Mouse (Mus musculus) embryonic facial prominence, embryonic 11.5 days (tissue): ENCODE results near the gene Mrpl50. TPM values are rescaled to one million over a fixed set of nuclear protein-coding genes. Genes with fewer than 3 reads are reported as not detected.

Source experiments
- ATAC-seq: fragments of 200-750 bp; cut with Nextera tagmentation; replicated peaks from 2 replicates; pipeline ENCODE4 v1.8.0; 2017; ENCODE audit warnings: low read depth; ENCODE audit not compliant: insufficient number of reproducible peaks, low FRiP score, low TSS enrichment
- DNase-seq: peaks from one replicate; pipeline ENCODE4 v3.0.0-alpha.2; 2015; ENCODE audit warnings: low spot score
- H3K27ac ChIP-seq: fragments of 300-500 bp; sonication (generic); replicated peaks from 2 replicates; pipeline ENCODE4 v1.5.1; 2014; ENCODE audit warnings: mild to moderate bottlenecking, low read depth, low read length, control low read depth
- H3K27me3 ChIP-seq: fragments of 300-500 bp; sonication (generic); 2 replicates; pipeline ENCODE4 v1.6.1; 2014; ENCODE audit warnings: mild to moderate bottlenecking, low read length, moderate library complexity, mixed read lengths; ENCODE audit not compliant: control insufficient read depth, insufficient read depth
- H3K36me3 ChIP-seq: fragments of 300-500 bp; sonication (generic); replicated peaks from 2 replicates; pipeline ENCODE4 v1.6.1; 2014; ENCODE audit warnings: low read depth, mild to moderate bottlenecking, low read length, moderate library complexity, mixed read lengths; ENCODE audit not compliant: control insufficient read depth, insufficient read depth
- H3K4me1 ChIP-seq: fragments of 300-500 bp; sonication (generic); 2 replicates; pipeline ENCODE4 v1.6.1; 2014; ENCODE audit warnings: low read length, mixed read lengths; ENCODE audit not compliant: control insufficient read depth, insufficient read depth
- H3K4me2 ChIP-seq: fragments of 300-500 bp; sonication (generic); 2 replicates; pipeline ENCODE4 v1.6.1; 2014; ENCODE audit warnings: low read depth, mild to moderate bottlenecking, control low read depth, low read length, moderate library complexity
- H3K4me3 ChIP-seq: fragments of 300-500 bp; sonication (generic); 2 replicates; pipeline ENCODE4 v1.5.1; 2014; ENCODE audit warnings: low read depth, low read length, control low read depth
- H3K9ac ChIP-seq: fragments of 300-500 bp; sonication (generic); replicated peaks from 2 replicates; pipeline ENCODE4 v1.6.1; 2014; ENCODE audit warnings: mild to moderate bottlenecking, control low read depth, low read length
- H3K9me3 ChIP-seq: fragments of 300-500 bp; sonication (generic); replicated peaks from 2 replicates; pipeline ENCODE4 v1.6.1; 2016; ENCODE audit warnings: mild to moderate bottlenecking, low read length, inconsistent platforms, mixed read lengths; ENCODE audit not compliant: control insufficient read depth
- WGBS: fragments of 180-500 bp; shearing (Covaris S2); extraction: QIAGEN DNeasy Blood & Tissue Kit; methylation state at CpG from one replicate; pipeline ENCODE4 v1.1.7; 2014; 5-methylcytosine and 5-hydroxymethylcytosine counted together
- polyA plus RNA-seq: library from polyadenylated mRNA; unstranded; fragments of >200 nt; fragmentation: Nextera tagmentation; extraction: Ambion mirVana; gene quantifications from 2 replicates; pipeline ENCODE4 v1.2.1, GENCODE M21; 2014

Gene Mrpl50
- polyA plus RNA-seq, 1 experiment from 2014 or later, result 119 TPM

DNA sequence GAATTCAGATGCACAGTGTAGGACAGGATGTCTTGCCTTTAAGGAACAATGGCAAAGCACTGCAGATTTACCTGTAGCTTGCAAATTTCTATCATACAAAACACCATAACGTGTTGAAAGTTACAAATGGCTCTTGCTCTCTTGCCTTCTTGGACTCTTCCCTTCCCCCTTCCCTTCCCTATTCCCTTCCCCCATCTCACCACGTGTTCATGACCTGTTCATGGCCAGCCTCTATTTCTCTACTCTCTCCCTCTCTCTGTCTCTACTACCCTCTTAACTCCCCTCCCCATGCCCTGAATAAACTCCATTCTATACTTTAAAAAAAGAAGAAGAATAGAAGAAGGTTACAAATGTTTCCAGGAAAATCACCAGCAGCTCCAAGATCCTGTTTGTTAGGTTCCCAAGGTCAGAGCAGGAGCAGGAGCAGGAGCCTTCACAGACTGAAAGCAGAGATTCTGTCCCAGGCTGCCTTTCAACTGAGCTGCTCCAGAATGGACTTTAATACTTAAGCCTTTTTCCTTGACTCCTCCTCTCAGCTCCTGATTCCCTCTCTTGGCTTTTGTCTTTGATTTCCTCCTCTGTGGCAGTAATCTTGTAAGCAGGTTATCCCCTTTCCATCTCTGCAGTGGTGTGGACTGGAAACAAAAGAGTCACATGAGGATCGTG, 47.3 kb downstream of the Mrpl50 start, which contains the start of gene Acnat1:
Gene Acnat1 (minus strand): TSS at position 478 of the 666 bp plus-strand sequence.
- no peak within 1 kb of the TSS for H3K4me2 ChIP-seq
- 48% methylated on average over 3 of the region's 3 CpGs for WGBS
- ATAC-seq, result no peak

DNA sequence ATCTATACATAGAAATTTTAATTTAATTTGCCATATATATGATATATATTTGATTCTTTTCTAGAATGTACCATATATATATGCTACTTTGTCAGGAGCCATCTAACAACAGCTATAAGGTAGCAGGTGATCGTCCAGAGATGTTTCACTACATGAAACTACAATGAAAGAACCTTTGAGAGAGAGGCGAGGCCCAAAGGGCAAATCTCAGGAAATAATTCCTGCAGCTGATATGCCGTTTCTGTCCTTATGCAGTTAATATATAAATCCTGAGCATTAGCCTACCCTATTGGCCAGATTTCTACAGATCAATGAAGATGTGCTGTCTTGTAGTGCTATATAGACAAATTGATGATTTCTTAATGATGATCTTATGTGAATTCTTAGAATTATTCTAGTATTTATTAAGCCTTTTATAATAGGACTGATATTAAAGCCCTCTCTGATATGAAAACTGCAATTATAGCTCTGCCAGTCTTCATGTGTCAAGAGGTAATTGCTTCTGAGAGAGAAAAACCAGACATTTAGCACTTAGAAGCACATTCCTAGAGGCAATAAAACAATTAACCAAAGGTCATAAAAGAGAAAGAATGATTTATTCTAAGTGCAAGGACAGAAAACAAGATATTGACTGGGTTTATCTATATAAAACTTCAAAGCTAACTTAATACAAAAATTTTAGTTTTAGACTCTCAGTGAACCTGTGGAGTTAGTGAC, 51.3 kb downstream of the Mrpl50 start:
- Histone ChIP-seq H3K27me3 (no peaks in the 10 kb centered on the region), H3K36me3 (no peaks in the 10 kb centered on the region), H3K4me2 (no peak overlapping the region), H3K27ac (no peak overlapping the region), H3K9me3 (no peaks in the 10 kb centered on the region), H3K4me1 (no peaks in the 10 kb centered on the region), H3K9ac (no peak overlapping the region), H3K4me3 (no peak overlapping the region)
- ATAC-seq (no peak), DNase-seq (no peak)
- WGBS, result 81% methylated on average over 3 of the region's 3 CpGs

More for the DNA sequence above, 47.3 kb downstream of the Mrpl50 start, which contains the start of gene Acnat1:
- Histone ChIP-seq H3K9me3 (no peaks in the 10 kb centered on the region), H3K27ac (no peak within 1 kb of the TSS), H3K4me1 (no peaks in the 10 kb centered on the region), H3K27me3 (no peaks in the 10 kb centered on the region), H3K36me3 (no peaks in the 10 kb centered on the region), H3K4me3 (no peak within 1 kb of the TSS), H3K9ac (no peak within 1 kb of the TSS)
- no peak for DNase-seq

GRCm38 (mm10) chr4:49467360-49467759, 53.5 kb downstream of the Mrpl50 start:
- H3K9ac ChIP-seq, result no peak overlapping the region
- no peak overlapping the region for H3K27ac ChIP-seq
- no peaks in the 10 kb centered on the region for H3K27me3 ChIP-seq
- ATAC-seq (no peak), DNase-seq (no peak)
- no peak overlapping the region for H3K4me2 ChIP-seq
- H3K4me1 ChIP-seq, result no peaks in the 10 kb centered on the region
- WGBS, result 93% methylated on average over 6 of the region's 6 CpGs
- H3K4me3 ChIP-seq, result no peak overlapping the region
- H3K36me3 ChIP-seq, result no peaks in the 10 kb centered on the region
- H3K9me3 ChIP-seq, result no peaks in the 10 kb centered on the region

Other genes with a start within 250 kb of the Mrpl50 start
- not detected in 2 replicates for gene Acnat2, start 112.9 kb downstream of the Mrpl50 start, polyA plus RNA-seq
- not detected in 2 replicates for gene Acnat1, start 47.2 kb downstream of the Mrpl50 start, polyA plus RNA-seq
- not detected in 2 replicates for gene Baat, start 14.5 kb downstream of the Mrpl50 start, polyA plus RNA-seq
- 14.4 and 14.9 TPM in 2 replicates for gene Zfp189, start 83 bp upstream of the Mrpl50 start, polyA plus RNA-seq
- gene Aldob, start 28.5 kb upstream of the Mrpl50 start, polyA plus RNA-seq, result not detected in 2 replicates
- 16.1 and 17.6 TPM in 2 replicates for gene Tmem246, start 76.8 kb upstream of the Mrpl50 start, polyA plus RNA-seq
- gene Rnf20, start 110.9 kb upstream of the Mrpl50 start, polyA plus RNA-seq, result 70.7 and 77.3 TPM in 2 replicates
- gene Ppp3r2, start 160.9 kb upstream of the Mrpl50 start, polyA plus RNA-seq, result not detected in 2 replicates